Mouse (Mus musculus) liver, adult 2 months (tissue): ENCODE data around the gene Ppa1. TPM values are rescaled to one million over a fixed set of nuclear protein-coding genes. Genes with fewer than 3 reads are reported as not detected.

Source experiments
- DNase-seq: peaks from one replicate; pipeline ENCODE4 v3.0.0-alpha.2; 2011; ENCODE audit warnings: low read depth, low spot score; ENCODE audit errors: extremely low read depth
- H3K27ac ChIP-seq: fragments of 200-500 bp; replicated peaks from 2 replicates; pipeline ENCODE4 v1.5.1; 2012; ENCODE audit warnings: low read depth, mild to moderate bottlenecking, control low read depth, inconsistent platforms, low read length; ENCODE audit not compliant: insufficient read depth
- H3K27me3 ChIP-seq: fragments of 200-500 bp; 2 replicates; pipeline ENCODE4 v1.6.1; 2012; ENCODE audit warnings: mild to moderate bottlenecking, moderate library complexity, low read length, inconsistent platforms; ENCODE audit not compliant: control insufficient read depth, insufficient read depth
- H3K36me3 ChIP-seq: fragments of 200-500 bp; 2 replicates; pipeline ENCODE4 v1.6.1; 2012; ENCODE audit warnings: low read length, inconsistent platforms; ENCODE audit not compliant: control insufficient read depth, insufficient read depth
- H3K4me1 ChIP-seq: fragments of 200-500 bp; 2 replicates; pipeline ENCODE4 v1.6.1; 2011; ENCODE audit warnings: low read length; ENCODE audit not compliant: control insufficient read depth, insufficient read depth
- H3K4me3 ChIP-seq: fragments of 200-500 bp; 2 replicates; pipeline ENCODE4 v1.5.1; 2011; ENCODE audit warnings: low read depth, mild to moderate bottlenecking, control low read depth, low read length, moderate library complexity; ENCODE audit not compliant: insufficient read depth
- H3K79me2 ChIP-seq: fragments of 200-500 bp; 2 replicates; pipeline ENCODE4 v1.6.1; 2012; ENCODE audit warnings: inconsistent platforms, mild to moderate bottlenecking, low read length, moderate library complexity; ENCODE audit not compliant: control insufficient read depth, insufficient read depth
- H3K9ac ChIP-seq: fragments of 200-500 bp; 2 replicates; pipeline ENCODE4 v1.6.1; 2012; ENCODE audit warnings: low read depth, mild to moderate bottlenecking, control low read depth, inconsistent platforms, low read length
- CTCF ChIP-seq: fragments of 200-500 bp; IDR thresholded peaks from 2 replicates; pipeline ENCODE4 v1.5.1; 2011; ENCODE audit warnings: low read depth, low read length, control low read depth
- POLR2A ChIP-seq: fragments of 200-500 bp; IDR thresholded peaks from 2 replicates; pipeline ENCODE4 v1.6.1; 2011; ENCODE audit warnings: low read length, control low read depth; ENCODE audit not compliant: insufficient read depth; ENCODE audit errors: extremely low read depth
- WGBS: fragments of 180-500 bp; shearing (Covaris S2); methylation state at CpG from one replicate; pipeline ENCODE4 v1.1.7; 2018; 5-methylcytosine and 5-hydroxymethylcytosine counted together
- polyA plus RNA-seq: library from polyadenylated mRNA; depleted of rRNA; stranded (reverse); fragments of >200 nt; gene quantifications from 2 replicates; pipeline ENCODE4 v1.2.3, GENCODE M21; 2012
- total RNA-seq: library from RNA; depleted of rRNA; stranded (reverse); fragments of >200 nt; gene quantifications from 2 replicates; pipeline ENCODE4 v1.2.3, GENCODE M21; 2014

Ppa1 gene
- total and polyA plus RNA-seq, 2 experiments = 92.3 to 279 TPM

DNA sequence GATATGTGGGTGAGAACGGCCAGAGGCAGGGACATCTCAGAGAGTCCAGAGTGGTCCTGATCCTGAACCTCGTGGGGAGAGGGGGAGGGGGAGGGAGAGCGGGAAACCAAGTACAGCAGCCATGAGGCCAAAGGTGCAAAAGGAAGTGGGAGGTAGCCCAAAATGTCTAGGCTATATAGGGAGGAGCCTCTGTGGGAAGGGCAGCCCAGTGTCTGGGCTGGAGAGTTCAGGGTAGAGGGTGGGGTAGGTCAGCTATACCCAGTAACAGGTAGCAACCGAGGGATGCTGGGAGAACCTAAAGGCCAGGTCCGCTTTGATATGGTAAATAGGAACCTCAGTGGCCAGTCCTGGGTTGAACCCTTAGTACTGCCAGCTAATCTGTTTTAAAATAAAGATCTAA is 23.6 kb upstream of the Ppa1 start:
- Histone ChIP-seq H3K4me1 (peaks cover 2% of the 10 kb centered on the region; the same call in 1 of the 2 replicates), H3K4me3 (no peak overlapping the region), H3K79me2 (no peaks in the 10 kb centered on the region), H3K27me3 (peaks cover 6% of the 10 kb centered on the region), H3K9ac (no peak overlapping the region), H3K36me3 (no peaks in the 10 kb centered on the region), H3K27ac (no peak overlapping the region)
- WGBS = 46% methylated on average over 5 of the region's 5 CpGs
- DNase-seq = no peak
- no peak for TF ChIP-seq CTCF
- no peak for TF ChIP-seq POLR2A

- peaks cover 6% of the 10 kb centered on the region for H3K27me3 ChIP-seq
- H3K9ac ChIP-seq = no peak overlapping the region
- DNase-seq = no peak
- H3K79me2 ChIP-seq = no peaks in the 10 kb centered on the region
- peaks cover 2% of the 10 kb centered on the region; the same call in 1 of the 2 replicates for H3K4me1 ChIP-seq
- H3K36me3 ChIP-seq = no peaks in the 10 kb centered on the region
- no peak for TF ChIP-seq CTCF
- no peak for TF ChIP-seq POLR2A
- WGBS = 9% methylated on average over 74 of the region's 74 CpGs
- peak overlapping the region; percentile 27; the same call in 1 of the 2 replicates for H3K4me3 ChIP-seq
- H3K27ac ChIP-seq = no peak overlapping the region
Measured at GRCm38 (mm10) chr10:61625381-61626257, 22.7 kb upstream of the Ppa1 start.

- peaks cover 2% of the 10 kb centered on the region; the same call in 1 of the 2 replicates for H3K4me1 ChIP-seq
- H3K4me3 ChIP-seq = no peak overlapping the region
- 41% methylated on average over 3 of the region's 3 CpGs for WGBS
- H3K27ac ChIP-seq = no peak overlapping the region
- DNase-seq = no peak
- H3K9ac ChIP-seq = no peak overlapping the region
- peaks cover 6% of the 10 kb centered on the region for H3K27me3 ChIP-seq
- TF ChIP-seq POLR2A (no peak), CTCF (no peak)
- no peaks in the 10 kb centered on the region for H3K79me2 ChIP-seq
- no peaks in the 10 kb centered on the region for H3K36me3 ChIP-seq
Measured at GRCm38 (mm10) chr10:61626551-61626950, 21.8 kb upstream of the Ppa1 start.

- Histone ChIP-seq H3K36me3 (no peaks in the 10 kb centered on the region), H3K4me3 (no peak overlapping the region), H3K79me2 (no peaks in the 10 kb centered on the region), H3K27me3 (peaks cover 6% of the 10 kb centered on the region), H3K9ac (no peak overlapping the region), H3K4me1 (peaks cover 2% of the 10 kb centered on the region; the same call in 1 of the 2 replicates), H3K27ac (no peak overlapping the region)
- WGBS = 79% methylated on average over 15 of the region's 15 CpGs
- TF ChIP-seq POLR2A (no peak), CTCF (no peak)
- DNase-seq = no peak
Measured at GRCm38 (mm10) chr10:61627195-61627937, 21.0 kb upstream of the Ppa1 start.

- Histone ChIP-seq H3K4me3 (no peak overlapping the region), H3K36me3 (no peaks in the 10 kb centered on the region), H3K79me2 (no peaks in the 10 kb centered on the region), H3K4me1 (peaks cover 2% of the 10 kb centered on the region; the same call in 1 of the 2 replicates), H3K27me3 (peaks cover 6% of the 10 kb centered on the region), H3K27ac (no peak overlapping the region), H3K9ac (no peak overlapping the region)
- no peak for TF ChIP-seq POLR2A
- TF ChIP-seq CTCF = no peak
- WGBS = 83% methylated on average over 4 of the region's 4 CpGs
- no peak for DNase-seq
Measured at GRCm38 (mm10) chr10:61627938-61628250, 20.5 kb upstream of the Ppa1 start.
